11 mouse cellular contexts compared by ENCODE assay signal in the genomic region with DNA sequence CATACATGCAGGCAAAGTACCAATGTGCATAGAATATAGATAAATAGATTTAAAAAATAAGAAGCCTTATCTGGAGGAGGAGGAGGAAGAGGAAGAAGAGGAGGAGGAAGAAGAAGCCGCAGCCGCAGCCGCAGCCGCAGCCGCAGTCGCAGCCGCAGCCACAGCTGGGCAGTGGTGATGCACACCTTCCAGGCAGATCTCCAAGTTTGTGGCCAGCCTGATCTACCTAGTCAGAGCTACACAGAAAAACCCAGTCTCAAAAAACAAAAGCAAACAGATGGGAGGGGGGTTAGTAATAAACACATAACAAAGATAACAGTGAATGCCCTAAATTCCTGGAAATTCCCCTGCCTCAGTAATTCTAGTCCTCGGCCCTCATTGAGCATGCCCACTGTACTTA. TPM values are rescaled to one million over a fixed set of nuclear protein-coding genes. Genes with fewer than 3 reads are reported as not detected.
DNase-seq lines count a peak whose midpoint lies in the region; ATAC-seq lines count a peak whose summit lies in the region.
"Had no signal": no experiment of that assay in that cellular context is flagged by ENCODE, and none has a peak within 500 bp of the region (broad histone marks: within the 10 kb centered on the region; RNA-seq: fewer than 3 reads in every experiment).

No protein-coding gene starts in this region.

- H3K9me3 ChIP-seq in kidney, embryonic 16.5 days (ENCODE audit: low read length): no peaks in the 10 kb centered on the region
- H3K9me3 ChIP-seq in liver, embryonic 11.5 days (ENCODE audit: control insufficient read depth, low read length): no peaks in the 10 kb centered on the region
- no peaks in the 10 kb centered on the region for H3K9me3 ChIP-seq in stomach, embryonic 15.5 days
- H3K9me3 ChIP-seq: heart, embryonic 10.5 days had no signal

- no peak for DNase-seq in kidney, postnatal 4 days
- peak; percentile 11 for DNase-seq in T-cell, adult 2 months (ENCODE audit: low spot score)
- no peak for DNase-seq in liver, embryonic 11.5 days (ENCODE audit: low spot score)
- no peak for DNase-seq in frontal cortex, postnatal 14 days (ENCODE audit: low spot score in 2 of 2)
- DNase-seq in heart, postnatal 25 days (ENCODE audit: low spot score): no peak
- DNase-seq: cerebellum, adult 18-20 months; lung, embryonic 14.5 days had no signal

- H3K36me3 ChIP-seq in kidney, embryonic 16.5 days (ENCODE audit: insufficient read depth, low read length): peaks cover 12% of the 10 kb centered on the region
- peaks cover 7% of the 10 kb centered on the region for H3K36me3 ChIP-seq in liver, embryonic 11.5 days (ENCODE audit: control insufficient read depth, insufficient read depth, low read length)
- H3K36me3 ChIP-seq in stomach, embryonic 15.5 days: peaks cover 10% of the 10 kb centered on the region; the same call in 1 of the 2 replicates

- H3K4me1 ChIP-seq in kidney, embryonic 16.5 days (ENCODE audit: insufficient read depth, low read length): peaks cover 20% of the 10 kb centered on the region
- peaks cover 17% of the 10 kb centered on the region for H3K4me1 ChIP-seq in liver, embryonic 11.5 days (replicated peaks; ENCODE audit: control insufficient read depth, insufficient read depth, low read length)
- H3K4me1 ChIP-seq in stomach, embryonic 15.5 days: peaks cover 3% of the 10 kb centered on the region; the same call in 1 of the 2 replicates

- no peak for ATAC-seq in kidney, embryonic 16.5 days (ENCODE audit: low FRiP score, low TSS enrichment)
- ATAC-seq in liver, embryonic 11.5 days (replicated peaks; ENCODE audit: low FRiP score): no peak
- ATAC-seq in stomach, embryonic 15.5 days (ENCODE audit: insufficient read depth, low FRiP score, low read depth): no peak
- ATAC-seq: forebrain, embryonic 14.5 days had no signal

- 95% methylated on average over 8 of the region's 8 CpGs for WGBS in kidney, embryonic 16.5 days
- WGBS in liver, embryonic 11.5 days: 61% methylated on average over 8 of the region's 8 CpGs
- WGBS in stomach, embryonic 15.5 days: 85% methylated on average over 8 of the region's 8 CpGs

- H3K27ac ChIP-seq in kidney, embryonic 16.5 days (ENCODE audit: low read length): no peak overlapping the region
- no peak overlapping the region for H3K27ac ChIP-seq in liver, embryonic 11.5 days (ENCODE audit: low read depth, low read length)
- H3K27ac ChIP-seq in stomach, embryonic 15.5 days: no peak overlapping the region
- H3K27ac ChIP-seq: heart, embryonic 10.5 days had no signal

- H3K4me2 ChIP-seq in kidney, embryonic 16.5 days (replicated peaks; ENCODE audit: low read depth, low read length): no peak overlapping the region
- peak overlapping the region; percentile 50 for H3K4me2 ChIP-seq in liver, embryonic 11.5 days
- 0 out of 2 replicates have a peak overlapping the region, but pooled peaks have one; percentile 19 for H3K4me2 ChIP-seq in stomach, embryonic 15.5 days
- H3K4me2 ChIP-seq: lung, embryonic 14.5 days had no signal

- H3K27me3 ChIP-seq in kidney, embryonic 16.5 days (ENCODE audit: insufficient read depth, low read length): no peaks in the 10 kb centered on the region
- H3K27me3 ChIP-seq in liver, embryonic 11.5 days (replicated peaks; ENCODE audit: control insufficient read depth, insufficient read depth, low read length): no peaks in the 10 kb centered on the region
- H3K27me3 ChIP-seq in stomach, embryonic 15.5 days (replicated peaks): no peaks in the 10 kb centered on the region

- intact Hi-C loops in heart, postnatal 25 days (cut with DNase I): no loop called here

- H3K4me3 ChIP-seq in kidney, embryonic 16.5 days (ENCODE audit: low read length): no peak overlapping the region
- no peak overlapping the region for H3K4me3 ChIP-seq in liver, embryonic 11.5 days (ENCODE audit: low read depth, low read length)
- H3K4me3 ChIP-seq in stomach, embryonic 15.5 days (replicated peaks): no peak overlapping the region
- H3K4me3 ChIP-seq: heart, embryonic 10.5 days had no signal

- 0 out of 2 replicates have a peak overlapping the region, but pooled peaks have one; percentile 9 for H3K9ac ChIP-seq in kidney, embryonic 16.5 days (replicated peaks; ENCODE audit: low read length)
- H3K9ac ChIP-seq in liver, embryonic 11.5 days (ENCODE audit: low read depth, low read length): no peak overlapping the region
- no peak overlapping the region for H3K9ac ChIP-seq in stomach, embryonic 15.5 days
- H3K9ac ChIP-seq: lung, embryonic 14.5 days had no signal

RNA-seq across cellular contexts. Expression of a gene that starts 4.0 kb away (rescaled TPM):
- 85.0 and 85.9 TPM in 2 replicates for polyA plus RNA-seq in kidney, embryonic 16.5 days (2015; fragmentation: Nextera tagmentation; extraction: Ambion mirVana)
- polyA plus RNA-seq in liver, embryonic 11.5 days (2014; fragmentation: Nextera tagmentation; extraction: Ambion mirVana): 62.3 and 63.8 TPM in 2 replicates
- 74.8 and 78.3 TPM in 2 replicates for polyA plus RNA-seq in stomach, embryonic 15.5 days (2015; fragmentation: Nextera tagmentation; extraction: Ambion mirVana)
- total RNA-seq in heart, postnatal 25 days (2021): 10 to 100 TPM; 15.5 to 19.3 TPM

RNA-seq across cellular contexts. Expression of a gene that starts 4.2 kb away (rescaled TPM):
- polyA plus RNA-seq in kidney, embryonic 16.5 days (2015; fragmentation: Nextera tagmentation; extraction: Ambion mirVana): 46.1 and 48.8 TPM in 2 replicates
- polyA plus RNA-seq in liver, embryonic 11.5 days (2014; fragmentation: Nextera tagmentation; extraction: Ambion mirVana): 22.7 and 23.6 TPM in 2 replicates
- 33.6 and 38.1 TPM in 2 replicates for polyA plus RNA-seq in stomach, embryonic 15.5 days (2015; fragmentation: Nextera tagmentation; extraction: Ambion mirVana)
- 100 to 1,000 TPM; 123 to 137 TPM for total RNA-seq in heart, postnatal 25 days (2021)

RNA-seq across cellular contexts. Expression of a gene that starts 26.7 kb away (rescaled TPM):
- 38.7 and 45.6 TPM in 2 replicates for polyA plus RNA-seq in kidney, embryonic 16.5 days (2015; fragmentation: Nextera tagmentation; extraction: Ambion mirVana)
- 20.1 and 23.3 TPM in 2 replicates for polyA plus RNA-seq in liver, embryonic 11.5 days (2014; fragmentation: Nextera tagmentation; extraction: Ambion mirVana)
- polyA plus RNA-seq in stomach, embryonic 15.5 days (2015; fragmentation: Nextera tagmentation; extraction: Ambion mirVana): 26.8 and 31.8 TPM in 2 replicates
- 10 to 100 TPM; 16.1 to 17.2 TPM for total RNA-seq in heart, postnatal 25 days (2021)

RNA-seq across cellular contexts. Expression of a gene that starts 43.3 kb away (rescaled TPM):
- polyA plus RNA-seq in kidney, embryonic 16.5 days (2015; fragmentation: Nextera tagmentation; extraction: Ambion mirVana): 3.5 and 4.1 TPM in 2 replicates
- 0.56 TPM in 2 replicates for polyA plus RNA-seq in liver, embryonic 11.5 days (2014; fragmentation: Nextera tagmentation; extraction: Ambion mirVana)
- polyA plus RNA-seq in stomach, embryonic 15.5 days (2015; fragmentation: Nextera tagmentation; extraction: Ambion mirVana): 9.8 and 17.0 TPM in 2 replicates
- under 1 TPM; 0.75 to 0.98 TPM for total RNA-seq in heart, postnatal 25 days (2021)

RNA-seq across cellular contexts. Expression of a gene that starts 56.0 kb away (rescaled TPM):
- polyA plus RNA-seq in kidney, embryonic 16.5 days (2015; fragmentation: Nextera tagmentation; extraction: Ambion mirVana): 119 and 120 TPM in 2 replicates
- 121 and 126 TPM in 2 replicates for polyA plus RNA-seq in liver, embryonic 11.5 days (2014; fragmentation: Nextera tagmentation; extraction: Ambion mirVana)
- polyA plus RNA-seq in stomach, embryonic 15.5 days (2015; fragmentation: Nextera tagmentation; extraction: Ambion mirVana): 94.8 and 102 TPM in 2 replicates
- 10 to 100 TPM; 62.5 to 66.0 TPM for total RNA-seq in heart, postnatal 25 days (2021)
